Mouse (Mus musculus): ENCODE measurements at regions not wholly inside any gene's neighbourhood (a gene's known extent, or its start where the extent isn't known, plus 50 kb on each side); places are given as distances from the start of the nearest gene placed in this dataset.

- H3K4me3 ChIP-seq (ENCODE audit: insufficient read depth, low read depth, low read length), result no peak overlapping the region
- 66% methylated on average over 2 of the region's 2 CpGs for WGBS
- no peak overlapping the region for H3K27ac ChIP-seq (ENCODE audit: insufficient read depth, low read depth, low read length)
- H3K4me1 ChIP-seq (ENCODE audit: control insufficient read depth, insufficient read depth, low read length), result no peaks in the 10 kb centered on the region
- TF ChIP-seq CTCF (IDR thresholded peaks at IDR 0.05; ENCODE audit: insufficient read depth, low read depth, low read length) (no peak), POLR2A (IDR thresholded peaks at IDR 0.05; ENCODE audit: insufficient read depth, low read depth, low read length) (no peak)
These were observed 250.1 kb downstream of the Nova1 start for GRCm38 (mm10) chr12:46568665-46569064.

- no peak overlapping the region for H3K27ac ChIP-seq (ENCODE audit: insufficient read depth, low read depth, low read length)
- no peaks in the 10 kb centered on the region for H3K4me1 ChIP-seq (ENCODE audit: control insufficient read depth, insufficient read depth, low read length)
- 36% methylated on average over 2 of the region's 2 CpGs for WGBS
- no peak for TF ChIP-seq CTCF (IDR thresholded peaks at IDR 0.05; ENCODE audit: insufficient read depth, low read depth, low read length)
- no peak for TF ChIP-seq POLR2A (IDR thresholded peaks at IDR 0.05; ENCODE audit: insufficient read depth, low read depth, low read length)
- H3K4me3 ChIP-seq (ENCODE audit: insufficient read depth, low read depth, low read length), result no peak overlapping the region
These were observed 252.4 kb downstream of the Nova1 start for GRCm38 (mm10) chr12:46566324-46566723.

- Histone ChIP-seq H3K4me1 (ENCODE audit: control insufficient read depth, insufficient read depth, low read length) (no peaks in the 10 kb centered on the region), H3K4me3 (ENCODE audit: insufficient read depth, low read depth, low read length) (no peak overlapping the region), H3K27ac (ENCODE audit: insufficient read depth, low read depth, low read length) (no peak overlapping the region)
- 39% methylated on average over 3 of the region's 3 CpGs for WGBS
- TF ChIP-seq POLR2A (IDR thresholded peaks at IDR 0.05; ENCODE audit: insufficient read depth, low read depth, low read length), result no peak
- TF ChIP-seq CTCF (IDR thresholded peaks at IDR 0.05; ENCODE audit: insufficient read depth, low read depth, low read length), result no peak
These were observed 297.8 kb downstream of the Nova1 start for GRCm38 (mm10) chr12:46520942-46521341.

- no peak overlapping the region for H3K4me3 ChIP-seq (ENCODE audit: insufficient read depth, low read depth, low read length)
- 97% methylated on average over 3 of the region's 3 CpGs for WGBS
- H3K4me1 ChIP-seq (ENCODE audit: control insufficient read depth, insufficient read depth, low read length), result no peaks in the 10 kb centered on the region
- TF ChIP-seq CTCF (IDR thresholded peaks at IDR 0.05; ENCODE audit: insufficient read depth, low read depth, low read length) (no peak), POLR2A (IDR thresholded peaks at IDR 0.05; ENCODE audit: insufficient read depth, low read depth, low read length) (no peak)
- H3K27ac ChIP-seq (ENCODE audit: insufficient read depth, low read depth, low read length), result no peak overlapping the region
These were observed 310.9 kb downstream of the Nova1 start for GRCm38 (mm10) chr12:46507829-46508228.

GRCm38 (mm10) chr12:46492465-46492864, 326.3 kb downstream of the Nova1 start:
- Histone ChIP-seq H3K27ac (ENCODE audit: insufficient read depth, low read depth, low read length) (no peak overlapping the region), H3K4me3 (ENCODE audit: insufficient read depth, low read depth, low read length) (no peak overlapping the region), H3K4me1 (ENCODE audit: control insufficient read depth, insufficient read depth, low read length) (no peaks in the 10 kb centered on the region)
- TF ChIP-seq POLR2A (IDR thresholded peaks at IDR 0.05; ENCODE audit: insufficient read depth, low read depth, low read length) (no peak), CTCF (IDR thresholded peaks at IDR 0.05; ENCODE audit: insufficient read depth, low read depth, low read length) (no peak)
- 85% methylated on average over 6 of the region's 6 CpGs for WGBS

- Histone ChIP-seq H3K4me3 (ENCODE audit: insufficient read depth, low read depth, low read length) (no peak overlapping the region), H3K27ac (ENCODE audit: insufficient read depth, low read depth, low read length) (no peak overlapping the region), H3K4me1 (ENCODE audit: control insufficient read depth, insufficient read depth, low read length) (no peaks in the 10 kb centered on the region)
- no peak for TF ChIP-seq CTCF (IDR thresholded peaks at IDR 0.05; ENCODE audit: insufficient read depth, low read depth, low read length)
These were observed 367.8 kb downstream of the Nova1 start for GRCm38 (mm10) chr12:46450888-46451287.

- TF ChIP-seq CTCF (IDR thresholded peaks at IDR 0.05; ENCODE audit: insufficient read depth, low read depth, low read length) (no peak), POLR2A (IDR thresholded peaks at IDR 0.05; ENCODE audit: insufficient read depth, low read depth, low read length) (no peak)
- Histone ChIP-seq H3K27ac (ENCODE audit: insufficient read depth, low read depth, low read length) (no peak overlapping the region), H3K4me3 (ENCODE audit: insufficient read depth, low read depth, low read length) (no peak overlapping the region), H3K4me1 (ENCODE audit: control insufficient read depth, insufficient read depth, low read length) (no peaks in the 10 kb centered on the region)
- 80% methylated on average over 7 of the region's 7 CpGs for WGBS
These were observed 373.9 kb downstream of the Nova1 start for GRCm38 (mm10) chr12:46444644-46445313.

- WGBS, result 74% methylated on average over 4 of the region's 4 CpGs
- TF ChIP-seq POLR2A (IDR thresholded peaks at IDR 0.05; ENCODE audit: insufficient read depth, low read depth, low read length) (no peak), CTCF (IDR thresholded peaks at IDR 0.05; ENCODE audit: insufficient read depth, low read depth, low read length) (no peak)
- Histone ChIP-seq H3K4me1 (ENCODE audit: control insufficient read depth, insufficient read depth, low read length) (no peaks in the 10 kb centered on the region), H3K4me3 (ENCODE audit: insufficient read depth, low read depth, low read length) (no peak overlapping the region), H3K27ac (ENCODE audit: insufficient read depth, low read depth, low read length) (no peak overlapping the region)
These were observed 399.1 kb downstream of the Nova1 start for GRCm38 (mm10) chr12:46419591-46419990.

GRCm38 (mm10) chr12:46418990-46419389, 399.7 kb downstream of the Nova1 start:
- Histone ChIP-seq H3K27ac (ENCODE audit: insufficient read depth, low read depth, low read length) (no peak overlapping the region), H3K4me1 (ENCODE audit: control insufficient read depth, insufficient read depth, low read length) (no peaks in the 10 kb centered on the region), H3K4me3 (ENCODE audit: insufficient read depth, low read depth, low read length) (no peak overlapping the region)
- 35% methylated on average over 4 of the region's 4 CpGs for WGBS
- TF ChIP-seq POLR2A (IDR thresholded peaks at IDR 0.05; ENCODE audit: insufficient read depth, low read depth, low read length) (no peak), CTCF (IDR thresholded peaks at IDR 0.05; ENCODE audit: insufficient read depth, low read depth, low read length) (no peak)
